Mouse (Mus musculus) embryo, embryonic 11 days (tissue): ENCODE measurements around the gene Abl2.
"Not testable (repeated sequence)": the region's sequence is repeated elsewhere in the genome, so short reads cannot be mapped to it uniquely, and the experiment has no call there.

Experiments
- DNase-seq: peaks from one replicate; pipeline ENCODE4 v3.0.0-alpha.2; 2015

The Abl2 gene

GRCm38 (mm10) chr1:156635148-156635547, 76.6 kb downstream of the Abl2 start:
- no peak for DNase-seq

GRCm38 (mm10) chr1:156639455-156639854, 80.9 kb downstream of the Abl2 start:
- DNase-seq: no peak

GRCm38 (mm10) chr1:156640577-156640976, 82.0 kb downstream of the Abl2 start:
- DNase-seq: no peak

GRCm38 (mm10) chr1:156641808-156642207, 83.2 kb downstream of the Abl2 start:
- no peak for DNase-seq

GRCm38 (mm10) chr1:156642813-156643212, 84.2 kb downstream of the Abl2 start:
- DNase-seq: no peak

- no peak for DNase-seq
Observed at GRCm38 (mm10) chr1:156644061-156644460, 85.5 kb downstream of the Abl2 start.

GRCm38 (mm10) chr1:156644780-156645523, 86.4 kb downstream of the Abl2 start:
- no peak for DNase-seq

GRCm38 (mm10) chr1:156645971-156646370, 87.4 kb downstream of the Abl2 start:
- DNase-seq: no peak

GRCm38 (mm10) chr1:156648705-156649104, 90.1 kb downstream of the Abl2 start:
- DNase-seq: no peak

GRCm38 (mm10) chr1:156650631-156651030, 92.0 kb downstream of the Abl2 start:
- no peak for DNase-seq

GRCm38 (mm10) chr1:156652189-156652822, 93.7 kb downstream of the Abl2 start:
- DNase-seq: no peak

GRCm38 (mm10) chr1:156654735-156655530, 96.3 kb downstream of the Abl2 start:
- DNase-seq: no peak

GRCm38 (mm10) chr1:156657523-156657922, 98.9 kb downstream of the Abl2 start:
- DNase-seq: no peak

- DNase-seq: no peak
Observed at GRCm38 (mm10) chr1:156658676-156659075, 100.1 kb downstream of the Abl2 start.

GRCm38 (mm10) chr1:156659906-156660659, 101.5 kb downstream of the Abl2 start:
- no peak for DNase-seq

- not testable (repeated sequence) for DNase-seq
Observed at GRCm38 (mm10) chr1:156660660-156661236, 102.2 kb downstream of the Abl2 start.

- DNase-seq: no peak
Observed at GRCm38 (mm10) chr1:156665777-156666176, 107.2 kb downstream of the Abl2 start.

GRCm38 (mm10) chr1:156667141-156667926, 108.7 kb downstream of the Abl2 start:
- DNase-seq: no peak

GRCm38 (mm10) chr1:156668602-156669001, 110.0 kb downstream of the Abl2 start:
- DNase-seq: peak; percentile 50

- DNase-seq: no peak
Observed at GRCm38 (mm10) chr1:156669208-156669983, 110.8 kb downstream of the Abl2 start.

- no peak for DNase-seq
Observed at GRCm38 (mm10) chr1:156671921-156672320, 113.3 kb downstream of the Abl2 start.
